Mouse (Mus musculus): ENCODE data around the gene Slc5a5. TPM values are rescaled to one million over a fixed set of nuclear protein-coding genes. Genes with fewer than 3 reads are reported as not detected.
A peak's percentile ranks its signal among the peaks of the same experiment; 100 is the strongest.

Slc5a5 gene
- polyA plus RNA-seq, 1 experiment = 0.55 TPM

- peak; percentile 82 for DNase-seq (ENCODE audit: low read depth, low spot score)
- WGBS = 24% methylated on average over 22 of the region's 22 CpGs
Measured at GRCm38 (mm10) chr8:70841147-70842072, 51.1 kb downstream of the Slc5a5 start.

GRCm38 (mm10) chr8:70840590-70840989, 52.0 kb downstream of the Slc5a5 start:
- DNase-seq (ENCODE audit: low read depth, low spot score) = peak; percentile 68

GRCm38 (mm10) chr8:70839408-70840351, 52.9 kb downstream of the Slc5a5 start, which contains the start of gene Arrdc2:
Arrdc2 (minus strand) TSS chr8:70839720.
- WGBS = under 1% methylated on average over 55 of the region's 55 CpGs
- DNase-seq (ENCODE audit: low read depth, low spot score) = peak; percentile 99

More at GRCm38 (mm10) chr8:70840590-70840989, 52.0 kb downstream of the Slc5a5 start:
- 22% methylated on average over 10 of the region's 10 CpGs for WGBS

GRCm38 (mm10) chr8:70838654-70839407, 53.7 kb downstream of the Slc5a5 start:
- WGBS = 1% methylated on average over 66 of the region's 66 CpGs

GRCm38 (mm10) chr8:70836666-70837065, 55.9 kb downstream of the Slc5a5 start:
- WGBS = 88% methylated on average over 12 of the region's 12 CpGs

More at GRCm38 (mm10) chr8:70838654-70839407, 53.7 kb downstream of the Slc5a5 start:
- DNase-seq (ENCODE audit: low read depth, low spot score) = no peak

GRCm38 (mm10) chr8:70834071-70834470, 58.5 kb downstream of the Slc5a5 start:
- no peak for DNase-seq (ENCODE audit: low read depth, low spot score)
- WGBS = 94% methylated on average over 3 of the region's 3 CpGs

More at GRCm38 (mm10) chr8:70836666-70837065, 55.9 kb downstream of the Slc5a5 start:
- DNase-seq (ENCODE audit: low read depth, low spot score) = no peak

GRCm38 (mm10) chr8:70833520-70833919, 59.0 kb downstream of the Slc5a5 start:
- 47% methylated on average over 15 of the region's 15 CpGs for WGBS
- no peak for DNase-seq (ENCODE audit: low read depth, low spot score)

GRCm38 (mm10) chr8:70833018-70833482, 59.5 kb downstream of the Slc5a5 start:
- no peak for DNase-seq (ENCODE audit: low read depth, low spot score)
- 23% methylated on average over 9 of the region's 9 CpGs for WGBS

Other genes starting within 250 kb of the Slc5a5 start
- 52.0 and 73.1 TPM in 2 replicates for gene Pgpep1, start 232.4 kb downstream of the Slc5a5 start, polyA plus RNA-seq (2012; rRNA removed)
- gene Lsm4, start 219.5 kb downstream of the Slc5a5 start, polyA plus RNA-seq (2012; rRNA removed) = 147 TPM in 2 replicates
- gene Jund, start 193.8 kb downstream of the Slc5a5 start, polyA plus RNA-seq (2012; rRNA removed) = 345 and 364 TPM in 2 replicates
- gene Iqcn, start 189.3 kb downstream of the Slc5a5 start, polyA plus RNA-seq (2012; rRNA removed) = 0.01 TPM in 1 of 2 replicates, not detected in the other
- gene Gm3336, start 174.2 kb downstream of the Slc5a5 start, polyA plus RNA-seq (2012; rRNA removed) = 59.5 and 63.8 TPM in 2 replicates
- gene Pde4c, start 169.0 kb downstream of the Slc5a5 start, polyA plus RNA-seq (2012; rRNA removed) = 7.7 and 7.9 TPM in 2 replicates
- 21.5 and 24.6 TPM in 2 replicates for gene Rab3a, start 138.1 kb downstream of the Slc5a5 start, polyA plus RNA-seq (2012; rRNA removed)
- 68.6 and 76.1 TPM in 2 replicates for gene Mpv17l2, start 131.8 kb downstream of the Slc5a5 start, polyA plus RNA-seq (2012; rRNA removed)
- gene Pik3r2, start 116.0 kb downstream of the Slc5a5 start, polyA plus RNA-seq (2012; rRNA removed) = 82.1 and 105 TPM in 2 replicates
- 24.2 and 38.6 TPM in 2 replicates for gene Mast3, start 87.7 kb downstream of the Slc5a5 start, polyA plus RNA-seq (2012; rRNA removed)
- 2.4 and 4.2 TPM in 2 replicates for gene Il12rb1, start 84.3 kb downstream of the Slc5a5 start, polyA plus RNA-seq (2012; rRNA removed)
- 22.2 and 25.7 TPM in 2 replicates for gene Arrdc2, start 53.0 kb downstream of the Slc5a5 start, polyA plus RNA-seq (2012; rRNA removed)
- gene Kcnn1, start 29.5 kb downstream of the Slc5a5 start, polyA plus RNA-seq (2012; rRNA removed) = 0.85 and 1.1 TPM in 2 replicates
- 45.3 and 50.8 TPM in 2 replicates for gene Ccdc124, start 18.8 kb downstream of the Slc5a5 start, polyA plus RNA-seq (2012; rRNA removed)
- gene Rpl18a, start 4.7 kb upstream of the Slc5a5 start, polyA plus RNA-seq (2012; rRNA removed) = 3,697 and 4,187 TPM in 2 replicates
- gene Map1s, start 13.2 kb upstream of the Slc5a5 start, polyA plus RNA-seq (2012; rRNA removed) = 14.3 and 18.8 TPM in 2 replicates

Data from large intestine, adult 2 months (tissue).